Mouse (Mus musculus): Measurements from ENCODE around the gene Pknox1. TPM values are rescaled to one million over a fixed set of nuclear protein-coding genes. Genes with fewer than 3 reads are reported as not detected.

Gene Pknox1
- polyA plus RNA-seq, 1 experiment from 2014 or later: 34.4 TPM

- Histone ChIP-seq H3K4me2 (no peak overlapping the region), H3K27ac (no peak overlapping the region), H3K27me3 (replicated peaks) (no peaks in the 10 kb centered on the region), H3K9me3 (no peaks in the 10 kb centered on the region), H3K4me1 (0 out of 2 replicates have a peak, but pooled peaks cover 5% of the 10 kb centered on the region), H3K4me3 (replicated peaks) (no peak overlapping the region), H3K9ac (no peak overlapping the region), H3K36me3 (peaks cover 7% of the 10 kb centered on the region; the same call in 1 of the 2 replicates)
- WGBS: 62% methylated on average over 3 of the region's 3 CpGs
- ATAC-seq (ENCODE audit: insufficient read depth, low FRiP score, low read depth): no peak
Measured at GRCm38 (mm10) chr17:31580344-31580743, 15.8 kb downstream of the Pknox1 start.

GRCm38 (mm10) chr17:31583185-31583584, 18.7 kb downstream of the Pknox1 start:
- no peak for ATAC-seq (ENCODE audit: insufficient read depth, low FRiP score, low read depth)
- Histone ChIP-seq H3K4me1 (0 out of 2 replicates have a peak, but pooled peaks cover 5% of the 10 kb centered on the region), H3K27me3 (replicated peaks) (no peaks in the 10 kb centered on the region), H3K9me3 (no peaks in the 10 kb centered on the region), H3K36me3 (peaks cover 9% of the 10 kb centered on the region), H3K4me3 (replicated peaks) (no peak overlapping the region), H3K4me2 (no peak overlapping the region), H3K9ac (no peak overlapping the region), H3K27ac (no peak overlapping the region)
- WGBS: 50% methylated on average over 3 of the region's 3 CpGs

- Histone ChIP-seq H3K27ac (no peak overlapping the region), H3K4me3 (replicated peaks) (no peak overlapping the region), H3K36me3 (peaks cover 11% of the 10 kb centered on the region), H3K4me1 (0 out of 2 replicates have a peak, but pooled peaks cover 5% of the 10 kb centered on the region), H3K4me2 (no peak overlapping the region), H3K27me3 (replicated peaks) (no peaks in the 10 kb centered on the region), H3K9me3 (no peaks in the 10 kb centered on the region), H3K9ac (no peak overlapping the region)
- 80% methylated on average over 6 of the region's 6 CpGs for WGBS
- ATAC-seq (ENCODE audit: insufficient read depth, low FRiP score, low read depth): no peak
Measured at GRCm38 (mm10) chr17:31583781-31584180, 19.2 kb downstream of the Pknox1 start.

- Histone ChIP-seq H3K27ac (no peak overlapping the region), H3K4me3 (replicated peaks) (no peak overlapping the region), H3K9ac (no peak overlapping the region), H3K36me3 (peaks cover 26% of the 10 kb centered on the region), H3K27me3 (replicated peaks) (no peaks in the 10 kb centered on the region), H3K4me1 (0 out of 2 replicates have a peak, but pooled peaks cover 2% of the 10 kb centered on the region), H3K4me2 (no peak overlapping the region), H3K9me3 (no peaks in the 10 kb centered on the region)
- ATAC-seq (ENCODE audit: insufficient read depth, low FRiP score, low read depth): no peak
- 59% methylated on average over 7 of the region's 7 CpGs for WGBS
Measured at GRCm38 (mm10) chr17:31588115-31588514, 23.6 kb downstream of the Pknox1 start.

- no peaks in the 10 kb centered on the region for H3K4me1 ChIP-seq
- no peak overlapping the region for H3K27ac ChIP-seq
- no peak for ATAC-seq (ENCODE audit: insufficient read depth, low FRiP score, low read depth)
- no peak overlapping the region for H3K4me2 ChIP-seq
- H3K27me3 ChIP-seq (replicated peaks): no peaks in the 10 kb centered on the region
- WGBS: 80% methylated on average over 4 of the region's 4 CpGs
- H3K4me3 ChIP-seq (replicated peaks): no peak overlapping the region
- H3K36me3 ChIP-seq: peaks cover 26% of the 10 kb centered on the region
- H3K9ac ChIP-seq: no peak overlapping the region
- no peaks in the 10 kb centered on the region for H3K9me3 ChIP-seq
Measured at GRCm38 (mm10) chr17:31588726-31589125, 24.2 kb downstream of the Pknox1 start.

GRCm38 (mm10) chr17:31590846-31591245, 26.3 kb downstream of the Pknox1 start:
- no peak overlapping the region for H3K4me3 ChIP-seq (replicated peaks)
- no peak overlapping the region for H3K27ac ChIP-seq
- no peak for ATAC-seq (ENCODE audit: insufficient read depth, low FRiP score, low read depth)
- H3K9ac ChIP-seq: no peak overlapping the region
- no peaks in the 10 kb centered on the region for H3K4me1 ChIP-seq
- no peaks in the 10 kb centered on the region for H3K27me3 ChIP-seq (replicated peaks)
- WGBS: 91% methylated on average over 11 of the region's 11 CpGs
- H3K9me3 ChIP-seq: no peaks in the 10 kb centered on the region
- H3K4me2 ChIP-seq: no peak overlapping the region
- H3K36me3 ChIP-seq: peaks cover 26% of the 10 kb centered on the region

- Histone ChIP-seq H3K4me2 (no peak overlapping the region), H3K9ac (no peak overlapping the region), H3K27ac (no peak overlapping the region), H3K27me3 (replicated peaks) (no peaks in the 10 kb centered on the region), H3K4me1 (no peaks in the 10 kb centered on the region), H3K9me3 (no peaks in the 10 kb centered on the region), H3K36me3 (peaks cover 20% of the 10 kb centered on the region), H3K4me3 (replicated peaks) (no peak overlapping the region)
- ATAC-seq (ENCODE audit: insufficient read depth, low FRiP score, low read depth): no peak
- WGBS: 70% methylated on average over 7 of the region's 7 CpGs
Measured at GRCm38 (mm10) chr17:31594590-31594989, 30.1 kb downstream of the Pknox1 start.

GRCm38 (mm10) chr17:31595077-31595476, 30.5 kb downstream of the Pknox1 start:
- WGBS: 85% methylated on average over 5 of the region's 5 CpGs
- ATAC-seq (ENCODE audit: insufficient read depth, low FRiP score, low read depth): no peak

GRCm38 (mm10) chr17:31597957-31598356, 33.4 kb downstream of the Pknox1 start:
- Histone ChIP-seq H3K9me3 (no peaks in the 10 kb centered on the region), H3K4me2 (no peak overlapping the region), H3K4me3 (replicated peaks) (no peak overlapping the region), H3K27ac (no peak overlapping the region), H3K4me1 (no peaks in the 10 kb centered on the region), H3K36me3 (peaks cover 31% of the 10 kb centered on the region), H3K27me3 (replicated peaks) (no peaks in the 10 kb centered on the region), H3K9ac (no peak overlapping the region)
- no peak for ATAC-seq (ENCODE audit: insufficient read depth, low FRiP score, low read depth)
- 87% methylated on average over 9 of the region's 9 CpGs for WGBS

More at GRCm38 (mm10) chr17:31595077-31595476, 30.5 kb downstream of the Pknox1 start:
- Histone ChIP-seq H3K4me2 (no peak overlapping the region), H3K9me3 (no peaks in the 10 kb centered on the region), H3K4me3 (replicated peaks) (no peak overlapping the region), H3K9ac (no peak overlapping the region), H3K27me3 (replicated peaks) (no peaks in the 10 kb centered on the region), H3K4me1 (no peaks in the 10 kb centered on the region), H3K27ac (no peak overlapping the region), H3K36me3 (peaks cover 25% of the 10 kb centered on the region)

GRCm38 (mm10) chr17:31598593-31598992, 34.1 kb downstream of the Pknox1 start:
- Histone ChIP-seq H3K4me2 (no peak overlapping the region), H3K36me3 (peaks cover 35% of the 10 kb centered on the region), H3K9ac (no peak overlapping the region), H3K4me3 (replicated peaks) (no peak overlapping the region), H3K9me3 (no peaks in the 10 kb centered on the region), H3K4me1 (no peaks in the 10 kb centered on the region), H3K27me3 (replicated peaks) (no peaks in the 10 kb centered on the region), H3K27ac (no peak overlapping the region)
- ATAC-seq (ENCODE audit: insufficient read depth, low FRiP score, low read depth): no peak
- 85% methylated on average over 8 of the region's 8 CpGs for WGBS

- Histone ChIP-seq H3K4me3 (replicated peaks) (no peak overlapping the region), H3K36me3 (peaks cover 29% of the 10 kb centered on the region), H3K27me3 (replicated peaks) (no peaks in the 10 kb centered on the region), H3K4me1 (no peaks in the 10 kb centered on the region), H3K9me3 (no peaks in the 10 kb centered on the region), H3K4me2 (no peak overlapping the region), H3K9ac (no peak overlapping the region), H3K27ac (no peak overlapping the region)
- 82% methylated on average over 7 of the region's 7 CpGs for WGBS
- no peak for ATAC-seq (ENCODE audit: insufficient read depth, low FRiP score, low read depth)
Measured at GRCm38 (mm10) chr17:31606424-31606823, 41.9 kb downstream of the Pknox1 start.

- Histone ChIP-seq H3K27ac (no peak overlapping the region), H3K9me3 (no peaks in the 10 kb centered on the region), H3K4me1 (no peaks in the 10 kb centered on the region), H3K9ac (no peak overlapping the region), H3K4me3 (replicated peaks) (no peak overlapping the region), H3K27me3 (replicated peaks) (no peaks in the 10 kb centered on the region), H3K36me3 (peaks cover 21% of the 10 kb centered on the region), H3K4me2 (no peak overlapping the region)
- no peak for ATAC-seq (ENCODE audit: insufficient read depth, low FRiP score, low read depth)
- 82% methylated on average over 8 of the region's 8 CpGs for WGBS
Measured at GRCm38 (mm10) chr17:31607256-31607951, 42.9 kb downstream of the Pknox1 start.

Data from stomach, embryonic 15.5 days (tissue).